Mouse (Mus musculus) granulocyte monocyte progenitor cell, adult 5-6 weeks (primary cell): Measurements from ENCODE around the gene Pxn. TPM values are rescaled to one million over a fixed set of nuclear protein-coding genes. Genes with fewer than 3 reads are reported as not detected.
"Not testable (repeated sequence)": the region's sequence is repeated elsewhere in the genome, so short reads cannot be mapped to it uniquely, and the experiment has no call there.

Experiments
- ATAC-seq: replicated peaks from 2 replicates; pipeline ENCODE4 v1.8.0; 2016; ENCODE audit warnings: mild to moderate bottlenecking, moderate TSS enrichment, inconsistent platforms; ENCODE audit not compliant: poor library complexity, severe bottlenecking
- total RNA-seq, 2 experiments: library from RNA; stranded (forward) in 1 of 2; stranded (reverse) in 1 of 2; fragments of 200-712, 200-1000 nt in 1 of 2; fragments of >200 nt in 1 of 2; fragmentation: Nextera tagmentation in 1 of 2; gene quantifications; 2 replicates each; pipeline ENCODE4 v1.2.3; 2014 to 2017

Pxn gene
- total RNA-seq, 2 experiments from 2014 or later, result 56.2 to 110 TPM

DNA sequence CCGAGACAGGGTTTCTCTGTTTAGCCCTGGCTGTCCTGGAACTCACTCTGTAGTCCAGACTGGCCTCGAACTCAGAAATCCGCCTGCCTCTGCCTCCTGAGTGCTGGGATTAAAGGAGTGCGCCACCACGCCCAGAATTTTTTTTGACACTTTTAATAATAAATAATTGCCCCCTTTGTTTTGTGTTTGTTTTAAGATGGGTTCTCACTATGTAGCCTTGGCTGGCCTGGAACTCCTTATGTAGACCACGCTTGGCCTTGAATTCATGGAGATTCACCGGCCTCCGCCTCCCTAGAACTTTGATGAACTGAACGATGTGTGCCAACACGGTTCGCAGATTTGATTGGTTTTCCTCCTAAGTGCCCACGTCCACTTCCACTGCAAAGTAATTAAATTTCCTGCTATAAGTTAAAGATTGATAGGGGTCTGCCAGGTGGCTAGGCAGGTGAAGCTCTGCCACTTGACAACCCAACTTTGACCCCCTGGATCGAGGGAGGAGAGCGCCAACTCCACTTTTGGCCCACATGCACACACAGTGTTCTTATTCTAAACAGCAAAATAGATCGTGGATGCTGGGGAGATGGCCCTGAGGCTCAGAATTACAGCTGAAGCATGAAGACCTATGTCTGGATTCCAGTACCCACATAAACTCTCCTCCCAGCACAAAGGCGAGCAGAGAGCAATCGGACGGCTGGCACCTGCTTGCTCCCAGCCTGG lies 20.8 kb upstream of the Pxn start:
- no peak for ATAC-seq

DNA sequence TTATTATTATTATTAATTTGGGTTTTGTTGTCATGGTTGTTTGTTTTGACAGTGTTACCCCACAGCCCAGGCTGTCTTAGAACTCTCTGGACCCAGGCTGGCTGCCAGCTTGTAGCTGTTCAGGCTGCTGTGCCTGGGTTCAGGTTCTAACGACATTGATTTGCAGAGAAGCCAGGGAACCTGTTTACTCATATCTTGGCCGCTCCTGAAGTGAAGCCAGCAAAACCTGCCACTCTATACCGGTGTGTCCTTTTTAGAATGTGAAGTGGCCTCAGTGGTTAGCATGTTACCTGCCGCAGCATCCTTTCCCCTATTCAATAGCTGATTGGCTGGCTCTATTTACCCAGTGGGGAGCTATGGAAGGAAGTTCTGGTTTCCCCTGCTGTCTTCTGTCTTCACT lies 19.8 kb upstream of the Pxn start:
- no peak for ATAC-seq

DNA sequence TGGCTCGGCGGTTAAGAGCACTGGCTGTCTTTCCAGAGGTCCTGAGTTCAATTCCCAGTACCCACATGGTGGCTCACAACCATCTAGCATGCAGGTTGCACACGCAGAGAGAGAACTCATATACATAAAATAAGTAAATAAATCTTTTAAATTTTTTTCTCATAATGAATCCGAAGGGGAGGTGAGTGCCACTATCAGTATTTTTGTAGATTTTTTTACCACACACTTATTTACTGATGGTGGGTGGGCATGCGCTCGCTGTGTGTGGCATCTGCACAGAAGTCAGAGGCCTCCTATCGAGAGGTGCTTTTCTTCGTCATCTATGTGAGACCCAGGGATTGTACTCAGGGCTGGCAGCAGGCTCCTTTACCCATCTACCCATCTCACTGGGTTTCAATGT lies 19.1 kb upstream of the Pxn start:
- no peak for ATAC-seq

DNA sequence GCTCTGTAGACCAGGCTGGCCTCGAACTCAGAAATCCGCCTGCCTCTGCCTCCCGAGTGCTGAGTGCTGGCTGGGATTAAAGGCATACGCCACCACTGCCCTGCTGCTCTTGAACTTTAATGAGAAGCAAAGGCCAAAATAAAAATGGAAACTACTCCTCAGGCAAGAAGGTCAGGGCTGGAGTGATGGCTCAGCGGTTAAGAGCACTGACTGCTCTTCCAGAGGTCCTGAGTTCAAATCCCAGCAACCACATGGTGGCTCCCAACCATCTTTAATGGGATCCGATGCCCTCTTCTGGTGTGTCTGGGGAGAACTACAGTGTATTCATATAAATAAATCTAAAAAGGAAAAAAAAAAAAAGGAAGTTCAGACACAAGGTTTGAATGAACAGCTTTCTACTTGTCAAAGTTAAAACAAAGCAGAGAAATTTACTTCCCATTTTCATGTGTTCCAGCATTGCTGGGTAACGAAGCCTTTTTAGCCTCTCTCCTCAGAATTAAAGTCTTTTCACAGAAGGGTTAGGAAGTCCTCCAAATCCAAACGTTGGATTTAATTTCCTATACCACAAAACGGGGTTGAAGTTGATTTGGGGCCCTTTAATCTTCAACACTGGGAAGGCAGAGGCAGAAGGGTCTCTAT lies 18.4 kb upstream of the Pxn start:
- ATAC-seq, result no peak

DNA sequence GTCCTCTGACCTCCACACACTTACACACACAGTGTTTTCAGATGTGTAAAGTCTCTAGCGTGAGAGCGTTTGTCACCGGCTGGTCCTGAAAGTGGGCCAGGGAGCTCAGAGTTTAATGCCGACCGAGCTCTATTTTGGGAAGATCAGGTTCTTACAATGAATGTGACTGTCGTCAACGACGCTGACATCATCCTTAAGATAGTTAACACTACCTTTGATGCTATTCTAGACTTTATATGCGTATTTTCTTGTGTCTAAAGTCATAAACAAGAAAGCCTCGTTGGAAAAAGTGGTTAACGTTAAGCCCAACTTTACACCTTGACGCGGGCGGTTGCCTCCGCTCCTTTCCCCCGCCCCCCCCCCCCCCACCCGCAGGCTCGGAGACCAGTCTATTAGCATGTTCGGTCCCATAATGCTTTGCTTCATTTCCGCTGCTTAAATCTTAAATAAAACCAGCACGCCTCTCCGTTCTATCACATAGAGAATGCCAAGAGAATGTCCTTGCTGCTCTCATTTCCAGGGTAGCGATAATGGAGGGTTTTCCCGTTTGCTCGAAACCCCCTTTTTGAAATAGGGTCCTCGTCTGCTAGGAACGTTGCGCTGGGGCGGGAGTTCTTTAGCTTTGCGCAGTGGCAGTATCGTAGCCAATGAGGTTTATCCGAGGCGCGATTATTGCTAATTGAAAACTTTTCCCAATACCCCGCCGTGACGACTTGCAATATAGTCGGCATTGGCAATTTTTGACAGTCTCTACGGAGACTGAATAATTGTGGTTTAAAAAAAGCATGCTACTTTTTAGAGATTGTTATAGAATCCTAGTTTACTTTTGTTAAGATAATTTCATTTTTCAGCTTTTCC lies 17.4 kb upstream of the Pxn start:
- ATAC-seq, result no peak; the same call in none of the 2 replicates

DNA sequence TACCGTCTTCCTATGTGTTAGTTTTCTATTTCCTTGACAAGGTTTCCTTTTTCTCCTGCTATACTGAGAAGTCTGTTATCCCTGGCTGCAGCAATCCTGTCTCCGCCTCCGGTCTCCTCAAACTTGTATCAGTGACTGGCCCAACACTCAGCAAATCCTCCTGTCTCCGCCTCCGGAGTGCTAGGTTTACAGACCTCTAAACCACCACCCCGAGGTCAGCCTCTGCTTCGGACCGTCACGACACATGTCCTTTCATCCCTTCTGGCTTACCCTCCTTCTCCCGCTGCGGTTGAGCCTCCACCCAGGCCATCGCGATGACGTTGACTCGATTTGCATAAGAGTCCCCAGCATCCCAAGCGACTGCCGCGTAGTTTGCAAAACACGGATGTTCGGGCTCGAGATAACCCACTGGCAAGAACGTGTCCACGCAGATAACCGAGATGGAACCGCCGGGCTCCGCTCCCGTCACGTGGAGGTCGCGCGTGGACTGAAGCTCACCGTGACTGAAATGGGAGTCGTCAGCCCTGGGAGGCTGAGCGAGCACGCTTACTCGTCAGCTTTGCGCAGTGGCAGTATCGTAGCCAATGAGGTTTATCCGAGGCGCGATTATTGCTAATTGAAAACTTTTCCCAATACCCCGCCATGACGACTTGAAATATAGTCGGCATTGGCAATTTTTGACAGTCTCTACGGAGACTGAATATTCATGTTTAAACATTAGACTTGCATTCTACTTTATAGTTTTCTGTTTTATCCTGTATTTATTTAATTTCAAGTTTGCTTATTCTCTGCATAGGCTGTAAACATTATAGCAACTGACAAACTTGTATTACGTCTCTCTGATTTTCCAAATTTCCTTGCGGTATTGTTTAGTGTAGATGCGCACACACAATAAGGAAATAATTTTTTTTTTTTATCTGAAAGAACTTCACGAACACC lies 16.5 kb upstream of the Pxn start:
- ATAC-seq, result peak; percentile 72

- ATAC-seq, result peak; percentile 5
Measured at GRCm38 (mm10) chr5:115490638-115491000, 15.9 kb upstream of the Pxn start.

DNA sequence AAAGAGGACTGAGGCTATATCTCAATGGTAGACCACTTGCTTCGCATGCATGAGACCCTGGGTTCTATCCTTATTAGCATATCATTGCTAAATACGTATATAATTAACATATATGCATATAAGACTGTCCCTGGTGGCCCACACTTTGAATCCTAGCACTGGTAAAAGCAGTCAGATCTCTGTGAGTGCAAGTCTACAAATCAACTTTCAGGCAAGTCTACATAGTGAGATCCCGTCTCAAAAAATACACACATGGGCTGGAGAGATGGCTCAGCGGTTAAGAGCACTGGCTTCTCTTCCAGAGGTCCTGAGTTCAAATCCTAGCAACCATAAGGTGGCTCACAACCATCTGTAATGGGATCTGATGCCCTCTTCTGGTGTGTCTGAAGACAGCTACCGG lies 15.4 kb upstream of the Pxn start:
- no peak for ATAC-seq

DNA sequence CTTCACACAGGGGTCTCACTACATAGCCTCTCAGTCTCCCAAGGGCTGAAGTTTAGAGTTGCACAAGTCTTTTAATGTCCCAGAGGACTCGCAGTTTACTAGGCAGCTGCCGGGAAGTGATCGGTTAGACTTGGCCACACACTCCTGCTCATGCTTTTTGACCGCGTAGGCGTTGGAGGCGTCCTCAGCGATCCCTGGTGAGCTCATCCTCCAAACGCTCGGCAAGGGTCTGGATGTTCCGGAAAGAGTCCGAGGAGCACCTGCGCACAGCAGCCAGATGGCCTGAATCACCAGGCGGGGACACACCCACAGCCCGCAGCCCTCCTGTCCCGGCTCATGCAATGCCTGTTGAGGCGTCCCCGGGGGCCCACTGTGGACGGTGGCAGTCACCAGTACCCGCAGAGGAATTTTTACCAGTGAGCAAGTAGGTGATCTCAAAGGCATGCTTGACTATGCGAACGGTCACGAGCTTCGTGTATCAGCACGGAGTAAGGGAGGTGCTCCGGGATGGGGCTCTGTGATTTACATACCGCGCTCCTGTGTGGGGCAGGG lies 14.6 kb upstream of the Pxn start:
- peak; percentile 44 for ATAC-seq

DNA sequence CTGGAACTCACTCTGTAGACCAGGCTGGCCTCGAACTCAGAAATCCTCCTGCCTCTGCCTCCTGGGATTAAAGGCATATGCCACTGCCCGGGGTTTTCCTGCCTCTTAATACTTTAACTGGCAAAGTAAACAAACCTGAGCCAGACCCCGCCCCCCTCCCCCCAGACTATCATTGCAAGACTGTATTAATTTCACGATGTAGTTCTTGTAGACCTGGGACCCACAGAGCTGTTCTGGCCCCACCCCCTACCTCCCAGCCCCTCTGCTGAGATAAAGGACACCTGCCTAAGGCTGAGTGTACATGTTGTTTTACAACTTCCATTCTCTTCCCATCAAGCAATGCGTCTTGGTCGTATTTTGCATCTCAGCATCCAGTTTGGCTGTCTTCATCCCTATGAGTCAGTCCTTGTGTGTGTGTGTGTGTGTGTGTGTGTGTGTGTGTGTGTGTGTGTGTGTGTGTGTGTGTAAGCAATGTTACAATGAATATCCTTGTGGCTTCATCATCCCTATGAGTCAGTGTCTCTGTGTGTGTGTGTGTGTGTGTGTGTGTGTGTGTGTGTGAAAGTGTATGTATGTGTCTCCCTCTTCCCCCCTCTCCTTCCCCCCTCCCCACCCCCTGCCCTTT lies 13.7 kb upstream of the Pxn start:
- no peak for ATAC-seq

DNA sequence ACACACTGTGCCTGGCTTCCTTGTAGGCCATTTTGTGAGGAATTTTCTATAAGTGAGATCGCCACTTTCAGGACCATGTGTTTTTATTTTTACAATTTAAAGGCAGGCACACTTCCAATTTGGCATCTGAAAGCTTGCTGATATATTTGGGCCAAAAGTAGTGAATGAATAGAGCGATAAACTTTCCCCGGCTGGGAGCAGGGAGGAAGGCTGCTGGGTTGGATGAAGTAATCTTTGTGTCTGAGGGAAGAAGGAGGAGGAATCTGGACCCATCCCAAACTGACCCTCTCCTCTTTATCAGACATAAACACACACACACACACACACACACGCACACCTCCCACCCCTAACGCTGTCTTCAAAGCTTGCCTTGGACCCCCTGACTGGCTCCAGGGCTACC lies 13.0 kb upstream of the Pxn start:
- ATAC-seq, result no peak

DNA sequence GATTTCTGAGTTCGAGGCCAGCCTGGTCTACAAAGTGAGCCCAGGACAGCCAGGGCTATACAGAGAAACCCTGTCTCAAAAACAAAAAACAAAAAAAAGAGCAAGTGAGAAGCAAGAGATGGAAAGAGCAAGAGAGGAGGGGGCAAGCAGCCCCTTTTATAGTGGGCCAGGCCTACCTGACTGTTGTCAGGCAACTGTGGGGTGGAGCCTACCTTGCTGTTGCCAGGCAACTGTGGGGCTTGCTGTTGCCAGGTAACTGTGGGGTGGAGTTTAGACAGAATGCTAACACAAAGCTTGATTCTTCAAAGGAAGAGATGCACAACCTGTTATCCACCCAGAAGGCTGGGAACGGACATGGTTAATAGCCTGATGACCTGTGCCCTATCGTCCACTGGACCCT lies 10.9 kb upstream of the Pxn start:
- ATAC-seq, result not testable (repeated sequence)

- no peak for ATAC-seq
Measured at GRCm38 (mm10) chr5:115497033-115497432, 9.4 kb upstream of the Pxn start.

- ATAC-seq, result no peak
Measured at GRCm38 (mm10) chr5:115498307-115499240, 7.9 kb upstream of the Pxn start.

- peak; percentile 97 for ATAC-seq
Measured at GRCm38 (mm10) chr5:115500383-115500935, 6.0 kb upstream of the Pxn start.

GRCm38 (mm10) chr5:115503035-115503434 lies 3.4 kb upstream of the Pxn start:
- no peak for ATAC-seq

DNA sequence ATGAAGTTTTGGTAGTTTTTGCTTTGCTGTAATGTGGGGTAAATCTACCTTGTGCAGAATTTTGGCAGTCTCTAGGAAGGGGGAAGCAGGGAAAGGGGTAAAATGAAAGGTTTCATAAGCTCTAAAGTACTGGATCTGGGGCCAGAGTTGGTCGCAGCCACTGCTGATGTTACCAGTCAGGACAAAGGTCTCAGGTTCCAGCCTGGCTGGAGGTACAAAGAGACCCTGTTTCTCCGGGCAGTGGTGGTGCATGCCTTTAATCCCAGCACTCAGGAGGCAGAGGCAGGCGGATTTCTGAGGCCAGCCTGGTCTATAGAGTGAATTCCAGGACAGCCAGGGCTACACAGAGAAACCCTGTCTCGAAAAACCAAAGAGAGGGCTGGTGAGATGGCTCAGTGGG lies 859 bp upstream of the Pxn start:
- ATAC-seq, result not testable (repeated sequence)
